Mouse (Mus musculus): ENCODE measurements around the gene Ctdsp2.

The Ctdsp2 gene

DNA sequence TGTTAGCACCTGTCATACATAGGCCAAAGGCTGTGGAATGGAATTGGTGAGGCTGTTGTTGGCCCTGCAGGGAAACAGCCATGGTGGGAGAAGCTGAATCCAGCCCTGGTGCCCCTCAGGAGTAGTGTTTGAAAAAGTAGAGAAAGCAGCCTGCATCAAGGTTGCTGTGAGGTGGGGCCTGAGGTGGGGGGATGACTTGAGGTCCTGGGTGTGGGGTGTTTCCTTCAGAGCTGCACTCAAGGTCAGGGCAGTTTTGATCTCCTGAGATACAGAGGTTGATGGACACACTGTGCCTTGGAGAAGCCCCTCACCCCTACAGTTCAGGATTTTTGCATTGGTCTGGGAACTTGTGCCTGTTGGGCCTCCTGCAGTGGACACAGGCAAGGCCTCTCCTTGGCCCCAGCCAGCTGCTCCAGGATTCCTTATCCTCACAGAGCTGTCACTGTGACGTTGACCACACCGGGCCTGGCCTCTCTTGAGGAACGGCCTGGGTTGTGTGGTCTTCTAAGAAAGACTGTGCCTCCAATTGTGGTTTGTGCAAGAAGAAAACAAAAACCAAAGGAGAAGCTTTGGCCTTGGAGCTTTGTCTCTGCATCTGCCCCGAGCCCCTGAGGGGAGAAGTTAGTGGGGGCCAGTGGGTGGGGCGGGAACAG lies 10.1 kb downstream of the Ctdsp2 start:
- in situ Hi-C loops (cut with MboI, MseI): no loop called here

DNA sequence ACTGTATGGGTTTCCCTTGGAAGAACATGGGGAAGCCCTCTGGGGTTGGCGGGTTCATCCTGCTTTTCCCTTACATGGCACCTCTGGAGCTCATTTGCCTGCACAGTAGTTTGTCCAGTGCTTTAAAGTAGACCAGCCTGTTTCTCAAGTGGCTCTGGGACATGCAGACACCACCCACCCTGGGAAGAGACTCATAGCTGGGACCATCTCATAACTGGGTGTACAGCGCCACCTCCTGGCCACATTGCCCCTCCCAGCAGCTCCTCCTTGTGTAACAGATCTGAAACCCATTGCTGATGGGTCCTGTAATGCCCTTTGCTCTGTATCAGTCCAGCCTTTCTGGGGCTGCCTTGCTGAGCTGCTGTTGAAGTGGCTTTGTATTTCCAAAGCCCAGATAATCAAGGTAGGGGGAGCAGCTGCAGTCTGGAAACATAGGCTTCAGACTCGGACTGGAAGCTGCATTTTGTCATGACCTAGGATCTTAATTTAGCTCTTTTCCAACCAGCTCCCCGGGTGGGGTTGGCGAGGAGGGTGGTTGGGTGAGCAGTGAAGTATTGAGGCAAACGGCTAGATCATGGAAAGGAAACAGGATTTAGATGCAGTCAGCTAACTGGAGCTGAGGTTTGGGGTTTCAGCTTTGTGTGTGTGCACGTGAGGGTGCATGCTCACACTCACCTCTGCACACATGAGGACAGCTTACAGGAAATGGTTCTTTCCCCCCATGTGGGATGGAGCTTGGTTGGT lies 12.0 kb downstream of the Ctdsp2 start:
- in situ Hi-C loops (cut with MboI, MseI): no loop called here

DNA sequence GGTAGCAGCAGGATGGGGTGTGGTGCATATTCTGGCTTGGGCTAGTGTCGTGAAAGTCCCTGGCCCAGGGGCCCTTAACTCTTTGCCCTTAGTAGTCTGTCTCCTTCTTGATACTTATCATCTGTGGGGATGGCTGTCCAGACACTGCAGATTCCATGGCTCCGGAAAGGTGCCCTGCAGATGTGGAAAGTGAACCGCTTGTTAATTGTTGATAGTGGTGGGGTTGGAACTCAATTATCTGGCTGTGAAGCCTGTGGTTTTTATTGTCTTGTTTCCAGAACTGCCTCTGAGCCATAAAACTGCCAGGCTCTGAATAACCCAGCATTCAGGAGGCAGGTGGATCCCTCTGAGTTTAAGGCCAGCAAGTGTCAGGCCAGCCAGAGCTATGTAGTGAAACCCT lies 13.2 kb downstream of the Ctdsp2 start:
- in situ Hi-C loops (cut with MboI, MseI): no loop called here

DNA sequence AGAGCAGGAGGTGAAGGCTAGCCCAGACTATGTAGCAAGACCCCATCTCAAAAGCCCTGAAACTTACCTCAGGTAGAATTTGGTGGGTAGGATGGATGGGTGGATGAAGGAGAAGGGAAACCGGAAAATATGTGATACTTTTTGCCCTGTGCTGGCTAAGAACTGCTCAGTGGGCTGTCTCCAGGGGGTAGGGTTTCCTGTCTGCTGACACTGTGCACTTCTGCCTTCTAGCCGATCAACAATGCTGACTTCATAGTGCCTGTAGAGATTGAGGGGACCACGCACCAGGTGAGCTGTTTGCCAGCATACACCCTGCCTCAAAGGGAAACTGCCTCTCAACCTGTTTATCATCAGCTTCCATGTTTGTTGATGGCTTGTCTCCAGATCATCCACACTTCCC lies 15.1 kb downstream of the Ctdsp2 start:
- in situ Hi-C loops (cut with MboI, MseI): no loop called here

DNA sequence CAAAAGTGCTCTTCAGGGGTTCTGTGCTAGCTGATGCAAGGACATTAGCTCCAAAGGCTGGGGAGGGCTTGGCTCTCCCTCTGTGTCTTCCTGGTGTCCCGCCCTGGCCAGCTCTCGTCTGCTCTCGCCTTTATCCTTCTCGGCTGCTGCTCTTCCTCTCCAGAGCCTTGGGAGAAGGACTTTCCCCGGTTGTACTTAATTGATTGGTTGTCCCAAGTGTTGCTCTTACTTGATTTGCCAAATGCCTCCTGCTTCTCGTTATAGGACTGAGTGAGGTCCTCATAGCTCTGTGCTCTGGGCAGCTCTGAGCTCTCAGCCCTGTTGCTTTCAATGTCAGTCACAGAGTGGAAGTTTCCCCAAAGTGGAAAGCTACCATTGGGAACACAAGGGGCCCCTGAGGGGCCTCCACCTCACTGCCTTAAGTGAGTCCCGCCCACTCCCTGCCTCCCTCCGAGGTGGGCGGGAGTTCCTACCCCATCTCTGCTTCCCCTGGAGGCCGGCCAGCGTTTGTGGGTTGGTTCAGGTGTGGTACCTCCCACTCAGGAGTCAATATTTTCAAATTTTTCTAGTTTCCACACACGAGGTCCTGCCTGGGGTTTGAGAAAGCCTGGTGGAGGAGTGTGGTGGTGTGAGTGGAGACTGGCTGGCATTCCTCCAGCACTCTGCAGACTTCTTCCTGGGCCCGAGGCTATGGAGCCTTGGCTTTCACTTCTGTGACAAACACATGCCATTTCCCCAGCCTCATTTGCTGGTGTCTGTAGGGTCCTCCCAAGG lies 19.0 kb downstream of the Ctdsp2 start:
- in situ Hi-C loops (cut with MboI, MseI): no loop called here

DNA sequence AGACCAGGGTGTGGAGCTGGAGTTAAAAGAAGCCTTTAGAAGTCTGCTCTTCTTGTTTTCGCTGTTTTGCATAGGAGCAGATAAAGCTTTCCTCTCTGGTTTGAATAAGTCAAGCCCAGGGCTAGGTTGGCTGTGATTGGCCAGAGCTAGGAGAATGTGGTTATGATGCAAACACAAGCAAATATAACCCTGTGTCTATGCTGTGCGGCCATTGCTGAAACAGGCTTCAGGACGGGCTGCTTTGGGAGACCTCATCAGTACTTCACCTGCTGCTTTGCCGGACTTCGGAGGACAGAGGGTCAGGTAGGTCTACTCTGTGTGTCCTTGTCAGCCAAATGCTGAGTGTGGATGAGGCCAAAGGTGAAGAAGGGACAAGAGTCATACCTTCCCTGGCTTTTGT lies 22.0 kb downstream of the Ctdsp2 start, which contains the start of gene Avil:
Gene Avil (plus strand): TSS at position 181 of the 400 bp plus-strand sequence.
- in situ Hi-C loops (cut with MboI, MseI): no loop called here

DNA sequence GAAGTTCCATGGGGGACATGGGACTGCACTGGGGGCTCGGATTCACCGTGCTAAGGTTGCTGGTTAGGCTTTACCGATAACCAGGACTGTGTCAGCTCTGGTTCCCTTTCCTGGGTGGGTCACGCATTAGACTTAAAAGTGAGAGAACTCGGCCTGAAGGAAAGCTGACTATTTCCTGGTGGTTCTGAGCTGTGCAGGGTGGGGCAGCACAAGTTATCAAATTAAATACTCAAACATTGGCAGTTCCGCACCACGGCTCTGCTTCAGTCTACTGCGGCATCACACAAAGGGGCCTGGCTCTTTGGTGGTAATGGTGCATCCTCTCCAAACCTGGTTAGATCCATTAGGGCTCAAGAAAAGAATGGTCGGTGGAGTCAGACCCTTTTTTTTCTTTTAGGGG lies 22.8 kb downstream of the Ctdsp2 start:
- in situ Hi-C loops (cut with MboI, MseI): no loop called here

DNA sequence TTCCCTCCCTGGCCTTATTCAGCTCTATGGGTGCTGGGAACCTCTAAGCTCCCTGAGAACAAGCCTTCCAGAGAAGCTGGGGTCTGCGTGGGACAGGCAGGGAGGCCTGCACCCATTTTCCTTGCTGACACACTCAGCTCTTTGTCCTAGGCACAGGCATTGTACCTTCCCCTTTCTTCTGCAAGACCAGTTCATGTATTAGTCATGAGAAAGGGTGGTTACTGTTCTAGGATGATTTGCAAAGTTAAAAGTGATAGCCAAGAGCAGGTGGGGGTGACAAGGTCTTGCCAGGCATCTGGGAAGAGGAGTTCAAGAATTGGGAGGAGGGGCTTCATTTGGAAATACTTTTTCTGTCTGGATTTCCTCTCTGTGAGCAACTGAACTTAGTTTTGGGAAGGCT lies 23.5 kb downstream of the Ctdsp2 start:
- in situ Hi-C loops (cut with MboI, MseI): no loop called here

DNA sequence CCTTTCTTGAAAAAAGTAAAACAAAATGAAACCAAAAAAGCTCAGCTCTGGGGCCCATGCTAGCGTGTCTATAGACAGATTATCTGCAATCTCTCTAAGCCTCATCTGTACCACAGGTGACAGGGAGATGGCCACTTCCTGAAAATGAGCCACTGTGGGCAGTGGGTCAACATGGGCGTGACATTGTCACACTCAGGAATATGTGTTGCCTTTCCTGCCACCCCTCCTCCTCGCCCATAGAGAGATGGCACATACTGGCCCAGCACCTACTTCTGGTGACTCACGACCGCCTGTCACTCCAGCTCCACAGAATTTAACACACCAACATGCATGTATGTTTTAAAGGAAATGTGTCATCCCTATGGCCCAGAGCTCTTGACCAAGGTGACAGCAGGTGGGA lies 24.2 kb downstream of the Ctdsp2 start:
- in situ Hi-C loops (cut with MboI, MseI): no loop called here

DNA sequence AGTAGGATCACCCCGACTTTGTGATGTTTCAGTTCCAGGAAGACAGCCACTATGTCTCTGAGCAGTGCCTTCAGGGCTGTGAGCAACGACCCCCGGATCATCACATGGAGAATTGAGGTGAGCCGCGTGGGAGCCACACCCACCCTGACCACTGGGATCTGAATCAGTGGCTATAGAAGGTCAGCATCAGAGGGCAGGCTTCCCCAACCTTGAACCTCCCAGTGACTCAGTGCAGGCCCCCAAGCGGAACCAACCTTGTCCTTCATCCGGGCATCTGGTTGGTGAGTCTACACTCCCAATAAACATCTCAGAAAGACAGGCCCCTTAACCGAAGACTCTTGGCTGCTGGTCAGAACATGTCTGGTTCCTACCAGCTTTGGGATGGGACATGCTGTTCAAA lies 24.8 kb downstream of the Ctdsp2 start:
- in situ Hi-C loops (cut with MboI, MseI): no loop called here

DNA sequence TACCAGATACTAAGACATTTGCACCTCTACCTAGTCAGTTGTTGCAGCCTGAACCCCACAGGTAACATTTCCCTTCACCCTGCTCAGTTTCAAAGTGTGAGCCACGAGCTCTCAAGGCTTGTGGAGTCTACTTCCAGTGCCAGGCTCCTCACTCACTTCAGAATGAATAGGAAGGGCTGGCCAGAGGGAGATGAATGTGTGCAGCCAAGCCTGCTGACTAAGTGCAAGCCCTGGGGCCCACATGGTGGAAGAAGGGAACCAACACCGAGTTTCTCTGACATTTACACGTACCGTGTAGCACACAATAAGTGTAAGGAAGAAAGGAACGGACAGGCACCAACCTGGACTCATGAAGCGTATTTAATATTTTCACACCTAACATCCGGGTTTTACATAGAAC lies 25.3 kb downstream of the Ctdsp2 start:
- in situ Hi-C loops (cut with MboI, MseI): no loop called here

DNA sequence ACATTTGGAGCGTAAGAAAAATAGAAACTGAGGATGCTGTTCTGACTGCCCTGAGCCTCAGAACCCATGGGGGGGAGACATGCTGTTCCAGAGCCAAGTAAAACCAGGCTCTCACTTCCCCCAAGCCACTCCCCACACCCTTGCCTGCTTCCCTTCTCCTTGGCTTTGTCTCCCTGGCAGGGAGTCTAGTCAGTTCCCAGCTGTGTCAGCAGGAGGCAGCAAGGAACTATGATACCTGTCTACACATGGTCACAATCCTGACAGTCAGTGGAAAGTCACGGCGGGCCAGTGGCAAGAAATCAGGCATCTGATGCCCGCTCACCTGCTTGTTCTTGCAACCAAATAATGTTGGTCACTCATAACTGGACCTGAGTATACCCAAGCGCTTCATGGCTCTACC lies 38.0 kb downstream of the Ctdsp2 start:
- in situ Hi-C loops (cut with MboI, MseI): no loop called here

DNA sequence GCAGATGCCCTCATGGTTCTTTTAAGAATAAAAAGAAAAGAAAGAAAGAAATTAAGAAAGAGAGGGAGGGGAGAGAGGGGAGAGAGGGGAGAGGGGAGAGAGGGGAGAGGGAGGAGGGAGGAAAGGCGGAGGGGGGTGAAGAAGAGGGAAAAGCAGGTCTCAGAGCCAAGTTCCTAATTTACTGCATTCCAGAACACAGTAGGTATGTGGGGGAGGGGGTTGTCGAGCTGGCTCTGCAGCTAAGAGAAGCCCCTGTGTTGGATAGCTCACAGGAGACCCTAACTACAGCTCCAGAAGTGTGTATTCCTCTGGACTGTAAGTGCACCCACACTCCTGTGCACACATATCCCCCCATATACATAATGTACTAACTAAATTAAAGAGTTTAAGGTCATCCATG lies 38.6 kb downstream of the Ctdsp2 start:
- in situ Hi-C loops (cut with MboI, MseI): no loop called here

DNA sequence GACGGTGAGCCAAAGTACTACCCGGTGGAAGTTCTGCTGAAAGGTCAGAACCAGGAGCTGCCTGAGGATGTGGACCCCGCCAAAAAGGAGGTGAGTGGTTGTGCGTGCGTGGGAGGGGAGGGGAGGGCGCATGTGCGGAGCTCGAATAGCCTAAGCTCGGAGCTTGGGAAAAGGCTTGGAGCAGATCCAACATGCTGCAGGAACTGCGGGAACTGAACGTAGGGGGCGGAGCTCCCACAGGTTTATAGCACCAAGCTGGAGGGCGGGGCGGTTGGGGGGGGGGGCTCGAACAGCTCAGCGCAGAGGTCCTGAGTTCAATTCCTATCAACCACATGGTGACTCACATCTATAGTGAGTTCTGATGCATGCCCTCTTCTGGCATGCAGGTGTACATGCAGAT lies 39.9 kb downstream of the Ctdsp2 start:
- in situ Hi-C loops (cut with MboI, MseI): no loop called here

DNA sequence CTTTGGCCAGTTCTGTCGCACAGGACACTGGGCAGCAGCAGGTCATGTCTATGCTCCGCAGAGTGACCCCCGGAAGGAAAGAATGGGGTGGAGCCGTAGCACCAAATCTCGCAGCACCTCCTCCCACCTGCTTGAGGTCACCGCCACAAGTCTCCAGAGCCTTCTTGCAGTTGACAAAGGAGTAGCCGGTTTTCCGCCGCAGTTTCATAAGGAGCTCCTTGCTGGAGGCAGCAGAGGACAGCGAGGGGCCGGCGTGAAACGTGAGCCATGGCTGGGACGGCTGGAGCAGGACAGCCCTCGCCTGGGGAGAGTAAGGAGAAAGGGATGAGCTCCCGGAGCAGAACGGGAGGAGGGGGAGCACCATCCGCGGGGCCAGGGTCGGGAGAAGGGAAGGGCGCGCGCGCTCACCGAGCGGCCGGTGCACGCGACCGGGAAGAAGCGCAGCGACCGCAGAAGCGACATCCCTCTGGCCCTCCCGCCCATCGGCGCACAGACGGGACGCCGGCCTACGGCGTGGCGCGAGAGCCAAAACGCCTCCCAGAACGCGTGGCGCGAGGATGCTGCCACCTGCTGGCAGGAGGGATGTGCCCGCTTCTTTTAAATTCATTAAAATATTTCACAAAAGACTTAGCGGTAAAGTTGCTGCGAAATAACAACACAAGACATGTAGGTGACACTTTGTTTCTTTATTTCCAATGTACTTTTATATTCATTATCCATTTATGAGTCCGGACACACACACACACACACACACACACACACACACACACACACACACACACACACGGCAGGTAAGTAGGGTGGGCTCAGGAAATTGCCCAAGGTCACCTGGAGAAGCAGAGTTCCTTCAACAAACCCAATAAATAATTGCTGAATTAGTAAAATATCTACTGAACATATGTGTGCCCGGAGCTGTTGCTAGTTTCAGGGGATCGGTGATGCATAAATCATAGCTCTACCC lies 52.1 kb downstream of the Ctdsp2 start, which contains the start of gene Tsfm:
Gene Tsfm (minus strand): TSS at position 505 of the 961 bp plus-strand sequence.
- in situ Hi-C loops (cut with MboI, MseI): loop anchor here (10.0 kb wide), 1 partner anchor 116 kb away; no protein-coding TSS in a partner anchor

DNA sequence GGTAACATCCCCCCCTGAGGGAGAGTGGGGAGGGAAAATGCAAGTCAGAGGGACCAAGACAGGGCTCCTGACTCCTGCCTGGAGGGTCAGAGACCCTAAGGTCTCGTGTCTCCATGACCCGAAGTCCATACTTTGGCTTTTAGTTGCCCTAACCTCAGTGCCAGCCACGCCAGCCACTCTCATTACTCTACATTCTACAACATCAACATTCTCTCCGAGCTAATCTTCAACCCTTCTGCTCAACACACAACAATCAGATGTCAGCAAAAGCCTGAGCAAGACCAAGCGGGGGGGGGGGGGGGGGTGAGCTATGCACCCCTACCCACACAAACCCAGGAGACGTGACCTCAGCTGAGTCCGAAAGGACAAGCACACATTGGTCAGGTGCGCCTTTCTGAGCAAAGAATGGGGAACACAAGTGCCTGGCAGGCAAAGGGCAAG lies 54.8 kb downstream of the Ctdsp2 start:
- in situ Hi-C loops (cut with MboI, MseI): loop anchor here (10.0 kb wide), 1 partner anchor 119 kb away; no protein-coding TSS in a partner anchor

DNA sequence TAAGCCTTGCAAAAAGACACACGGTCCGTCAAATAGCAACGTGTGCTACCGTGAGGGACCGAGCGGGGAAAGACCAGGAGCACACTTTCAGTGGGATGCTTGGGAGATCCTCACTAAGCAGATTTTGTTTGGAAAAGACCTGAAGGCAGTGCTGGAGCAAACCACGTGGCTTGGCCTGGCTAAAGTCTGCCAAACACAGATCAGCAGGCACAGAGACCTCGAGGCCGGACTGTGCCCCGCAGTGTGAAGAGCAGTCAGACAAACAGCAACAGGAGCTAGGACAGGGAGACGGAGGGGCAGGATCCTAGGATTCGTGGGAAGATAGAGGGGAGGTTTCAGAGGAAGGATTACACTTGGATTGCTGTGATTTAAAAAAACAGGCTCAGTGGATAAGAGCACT lies 57.8 kb downstream of the Ctdsp2 start:
- in situ Hi-C loops (cut with MboI, MseI): loop anchor here (10.0 kb wide), 1 partner anchor 121 kb away; no protein-coding TSS in a partner anchor

DNA sequence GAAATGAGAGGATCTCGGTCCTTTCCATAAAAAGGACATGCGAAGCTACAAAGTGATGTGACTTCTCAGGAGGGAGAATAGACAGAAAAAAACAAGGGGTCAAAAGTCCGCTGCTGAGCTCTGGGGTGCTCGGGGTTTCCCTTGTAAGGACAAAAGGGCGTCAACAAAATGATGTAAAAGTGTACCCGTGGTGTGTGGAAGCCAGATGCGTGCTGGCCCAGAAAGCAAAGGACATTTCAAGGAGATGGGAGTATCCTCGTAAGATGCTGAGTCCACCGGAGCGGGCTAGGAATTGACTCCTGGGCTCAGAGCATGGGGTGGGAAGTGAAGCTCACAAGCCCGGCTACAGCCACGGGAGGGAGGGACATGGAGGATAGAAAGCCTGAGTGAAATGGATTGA lies 59.1 kb downstream of the Ctdsp2 start:
- in situ Hi-C loops (cut with MboI, MseI): loop anchor here (10.0 kb wide), 1 partner anchor 123 kb away; no protein-coding TSS in a partner anchor

DNA sequence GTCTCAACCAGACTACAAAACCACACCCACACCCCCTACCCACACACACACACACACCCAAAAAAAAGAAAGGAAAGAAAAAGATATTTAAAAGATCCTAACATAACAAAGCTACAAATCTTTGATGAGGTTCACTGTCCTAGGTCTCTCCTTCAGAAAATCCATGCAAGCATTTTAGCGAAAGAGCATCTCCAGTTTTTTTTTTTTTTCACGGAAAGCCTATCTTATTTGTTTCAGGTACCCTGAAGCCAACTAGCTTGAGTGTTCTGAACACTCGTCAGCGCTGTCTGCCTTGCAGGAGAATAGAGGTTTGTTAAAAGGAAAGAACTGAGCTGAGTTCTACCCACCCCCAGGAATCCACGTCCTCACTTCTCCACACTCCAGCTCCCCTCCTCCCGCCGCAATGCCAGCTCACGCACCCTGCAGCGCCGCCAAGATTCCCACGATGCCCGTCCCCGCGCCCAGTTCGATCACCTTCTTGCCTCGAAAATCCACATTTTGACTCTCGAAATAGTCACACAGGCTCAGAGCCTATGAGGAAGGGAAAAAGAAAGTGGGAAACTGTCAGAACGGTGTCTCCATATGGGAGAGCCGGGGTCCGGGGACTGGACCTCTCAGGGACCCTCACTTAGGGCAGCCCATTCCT lies 62.2 kb downstream of the Ctdsp2 start:
- in situ Hi-C loops (cut with MboI, MseI): no loop called here

DNA sequence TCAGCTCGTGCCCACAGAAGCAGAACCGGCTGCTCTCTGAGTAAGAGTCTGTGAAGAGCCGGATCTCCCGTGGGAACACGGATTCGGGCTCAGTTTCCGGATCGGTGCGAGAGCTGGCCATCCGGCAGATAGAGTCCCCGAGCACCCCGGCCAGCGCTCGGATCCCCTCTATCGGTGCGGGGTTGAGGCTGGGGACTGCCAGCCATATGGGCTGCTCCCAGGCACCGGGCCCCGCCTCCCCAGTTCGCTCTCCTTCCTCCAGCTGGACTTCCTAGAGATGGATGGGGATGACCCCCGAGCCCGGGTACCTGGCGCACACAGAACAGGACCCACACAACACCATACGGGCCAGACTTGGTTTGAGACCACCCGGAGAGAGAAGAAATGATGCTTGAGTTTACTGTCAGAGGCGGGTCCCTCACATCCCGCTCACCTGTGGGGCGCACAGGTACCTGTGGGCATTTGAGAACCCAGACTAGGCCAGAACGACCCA lies 62.8 kb downstream of the Ctdsp2 start, which contains the start of the genes Mettl1 and Eef1akmt3:
Gene Mettl1 (plus strand): TSS at position 141 of the 493 bp plus-strand sequence.
Gene Eef1akmt3 (minus strand): TSS at position 240 of the 493 bp plus-strand sequence.
- in situ Hi-C loops (cut with MboI, MseI): no loop called here

Measured in regulatory T cell (primary cell).